13 mouse cellular contexts compared by ENCODE assay signal in genomic region chr1:176986990-176987740, GRCm38 (mm10).
DNase-seq lines count a peak whose midpoint lies in the region; ATAC-seq and TF ChIP-seq lines count a peak whose summit lies in the region.
"Had no signal": no experiment of that assay in that cellular context is flagged by ENCODE, and none has a peak within 500 bp of the region (broad histone marks: within the 10 kb centered on the region; RNA-seq: fewer than 3 reads in every experiment).

No protein-coding gene starts in this region.

- 55% methylated on average over 6 of the region's 6 CpGs for WGBS in heart, embryonic 10.5 days
- WGBS in neural tube, embryonic 14.5 days: 58% methylated on average over 6 of the region's 6 CpGs

- no peak for ATAC-seq in neural tube, embryonic 14.5 days (ENCODE audit: low read depth)

- H3K27me3 ChIP-seq in heart, embryonic 10.5 days (ENCODE audit: insufficient read depth, poor library complexity, severe bottlenecking): no peaks in the 10 kb centered on the region
- H3K27me3 ChIP-seq in neural tube, embryonic 14.5 days (ENCODE audit: control insufficient read depth, insufficient read depth, low read length): no peaks in the 10 kb centered on the region
- H3K27me3 ChIP-seq: liver, embryonic 15.5 days; midbrain, embryonic 12.5 days; neural tube, embryonic 15.5 days had no signal

- peaks cover 63% of the 10 kb centered on the region for H3K4me1 ChIP-seq in heart, embryonic 10.5 days
- no peaks in the 10 kb centered on the region; the same call in 1 of the 2 replicates for H3K4me1 ChIP-seq in neural tube, embryonic 14.5 days (ENCODE audit: control insufficient read depth, insufficient read depth, low read length)

- no peak overlapping the region for H3K4me3 ChIP-seq in heart, embryonic 10.5 days
- H3K4me3 ChIP-seq in left cerebral cortex, adult 2 months: no peak overlapping the region
- no peak overlapping the region for H3K4me3 ChIP-seq in neural tube, embryonic 14.5 days (ENCODE audit: low read depth, low read length)
- H3K4me3 ChIP-seq: liver, embryonic 15.5 days; midbrain, embryonic 12.5 days; neural tube, embryonic 15.5 days had no signal

- no peaks in the 10 kb centered on the region for H3K36me3 ChIP-seq in heart, embryonic 10.5 days
- no peaks in the 10 kb centered on the region for H3K36me3 ChIP-seq in neural tube, embryonic 14.5 days (ENCODE audit: control insufficient read depth, insufficient read depth, low read length)
- H3K36me3 ChIP-seq: liver, embryonic 15.5 days; midbrain, embryonic 12.5 days; neural tube, embryonic 15.5 days had no signal

- peak overlapping the region; percentile 42; the same call in 1 of the 2 replicates for H3K27ac ChIP-seq in heart, embryonic 10.5 days
- H3K27ac ChIP-seq in left cerebral cortex, adult 2 months: peak overlapping the region; percentile 34; the same call in 1 of the 2 replicates
- 0 out of 2 replicates have a peak overlapping the region, but pooled peaks have one; percentile 18 for H3K27ac ChIP-seq in neural tube, embryonic 14.5 days (ENCODE audit: low read depth, low read length)
- H3K27ac ChIP-seq: liver, embryonic 15.5 days; midbrain, embryonic 12.5 days; neural tube, embryonic 15.5 days had no signal

- peak; percentile 87 for DNase-seq in heart, embryonic 10.5 days (ENCODE audit: low spot score)
- DNase-seq in heart, adult 8-10 months (ENCODE audit: low spot score): no peak
- DNase-seq in left cerebral cortex, adult 2 months (ENCODE audit: extremely low spot score in 1 of 2, low spot score in 2 of 2): no peak
- no peak for DNase-seq in left cerebral cortex, postnatal 36 days (ENCODE audit: low spot score in 2 of 2)
- DNase-seq in neural tube, embryonic 10.5 days (ENCODE audit: extremely low spot score, low spot score): no peak
- DNase-seq in urinary bladder, postnatal 36 days (ENCODE audit: low spot score in 2 of 2): no peak
- DNase-seq: cerebellum, adult 11 months; thymus, adult 2 months had no signal

- H3K9ac ChIP-seq in neural tube, embryonic 14.5 days (replicated peaks; ENCODE audit: low read depth, low read length): no peak overlapping the region
- H3K9ac ChIP-seq: liver, embryonic 15.5 days; midbrain, embryonic 12.5 days; neural tube, embryonic 15.5 days had no signal

- H3K4me2 ChIP-seq in neural tube, embryonic 14.5 days (ENCODE audit: low read depth, low read length): no peak overlapping the region
- H3K4me2 ChIP-seq: liver, embryonic 15.5 days; midbrain, embryonic 12.5 days; neural tube, embryonic 15.5 days had no signal

- H3K9me3 ChIP-seq in heart, embryonic 10.5 days: no peaks in the 10 kb centered on the region
- no peaks in the 10 kb centered on the region for H3K9me3 ChIP-seq in neural tube, embryonic 14.5 days (ENCODE audit: control insufficient read depth, low read length)
- H3K9me3 ChIP-seq: G1E; liver, embryonic 15.5 days; midbrain, embryonic 12.5 days; neural tube, embryonic 15.5 days had no signal

- intact Hi-C loops in left cerebral cortex, adult 2 months (cut with DNase I): no loop called here
- intact Hi-C loops in left cerebral cortex, postnatal 36 days (cut with DNase I): loop anchor here (1.0 to 10.0 kb wide), 2 partner anchors 59 to 102 kb away; no protein-coding TSS in a partner anchor

- no peak for TF ChIP-seq CTCF in left cerebral cortex, adult 2 months (IDR thresholded peaks at IDR 0.05)
